Mouse (Mus musculus): ENCODE results near the gene Usp30.

DNA sequence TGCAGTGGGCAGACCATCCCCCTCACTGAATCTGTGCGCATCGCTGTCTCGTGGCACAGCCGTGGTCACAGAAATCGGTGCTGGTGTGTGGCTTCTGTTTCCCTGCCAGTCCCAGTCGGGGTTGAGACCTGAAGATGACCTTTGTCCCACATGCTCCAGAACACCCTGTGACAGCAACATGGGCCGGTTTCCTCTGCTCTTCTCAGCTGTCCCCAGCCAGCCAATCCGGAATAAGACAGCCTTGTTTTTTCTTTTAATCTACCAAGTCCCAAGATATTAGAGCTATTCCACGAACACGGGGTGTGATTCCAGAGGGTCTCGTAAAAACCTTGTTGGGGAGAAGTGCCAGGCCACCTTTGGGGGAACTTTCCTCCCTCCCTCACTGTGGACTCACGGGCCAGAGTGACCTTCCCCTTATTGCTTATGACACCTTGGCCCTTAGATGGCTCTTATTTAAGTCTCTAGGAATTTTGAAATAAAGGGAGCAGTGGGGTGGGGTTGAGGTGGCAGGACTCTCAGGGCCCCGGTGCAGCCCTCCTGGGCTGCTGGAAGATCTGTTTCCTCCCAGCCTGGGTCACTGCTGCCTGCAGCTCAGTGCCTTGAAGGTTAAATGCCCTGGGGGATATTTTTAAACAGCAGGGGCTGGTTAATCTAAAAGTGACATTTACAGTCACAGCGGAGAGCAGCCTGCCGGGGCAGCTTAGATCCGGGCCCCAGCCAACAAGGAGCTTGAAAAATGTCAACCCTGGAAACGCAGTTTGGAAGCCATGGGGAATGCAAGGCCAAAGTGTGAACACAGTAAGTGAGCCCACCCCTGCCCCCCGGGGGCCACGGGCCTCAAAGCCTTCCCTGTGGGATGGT is 81.0 kb downstream of the Usp30 start, which contains the start of gene Acacb:
- no peak for TF ChIP-seq CTCF (IDR thresholded peaks at IDR 0.05; ENCODE audit: extremely low read depth, insufficient read depth, low read length)
- TF ChIP-seq POLR2A (IDR thresholded peaks at IDR 0.05; ENCODE audit: extremely low read depth, insufficient read depth, low read length), result no peak
